In the genomic region with DNA sequence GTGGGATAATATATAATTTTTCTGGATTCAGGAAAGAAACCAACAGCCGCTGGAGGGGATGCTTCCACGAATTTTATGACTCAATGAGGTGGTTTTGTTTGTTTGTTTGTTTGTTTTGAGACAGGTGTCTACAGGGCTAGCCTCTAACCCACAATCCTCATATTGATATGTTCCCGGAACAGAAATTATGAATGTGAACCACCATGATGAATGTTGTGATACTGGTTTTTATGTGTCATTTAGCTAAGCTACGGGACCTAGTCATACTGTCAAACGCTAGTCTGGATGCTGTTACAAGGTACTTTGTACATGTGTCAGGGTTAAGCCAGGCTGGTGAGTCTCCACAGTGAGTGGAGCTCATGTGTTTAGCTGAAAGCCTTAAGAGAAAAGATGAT, we compare ENCODE assay signal across 27 mouse cellular contexts.
"Had no signal": no experiment of that assay in that cellular context is flagged by ENCODE, and none has a peak within 500 bp of the region (broad histone marks: within the 10 kb centered on the region; RNA-seq: fewer than 3 reads in every experiment).

No protein-coding gene starts in this region.

- H3K9ac ChIP-seq: embryonic facial prominence, embryonic 12.5 days; embryonic facial prominence, embryonic 13.5 days; embryonic facial prominence, embryonic 15.5 days; forebrain, embryonic 13.5 days; forebrain, embryonic 15.5 days; forebrain, postnatal 0 days had no signal

- H3K4me3 ChIP-seq: embryonic facial prominence, embryonic 10.5 days; embryonic facial prominence, embryonic 12.5 days; embryonic facial prominence, embryonic 13.5 days; embryonic facial prominence, embryonic 15.5 days; erythroblast, embryonic 14.5 days; forebrain, embryonic 10.5 days; forebrain, embryonic 13.5 days; forebrain, embryonic 15.5 days; gastrocnemius, adult 2 months; heart, adult 2 months; heart, embryonic 10.5 days had no signal

- H3K27me3 ChIP-seq: embryonic facial prominence, embryonic 12.5 days; embryonic facial prominence, embryonic 13.5 days; embryonic facial prominence, embryonic 15.5 days; forebrain, embryonic 15.5 days had no signal

- H3K4me2 ChIP-seq: embryonic facial prominence, embryonic 12.5 days; embryonic facial prominence, embryonic 13.5 days; embryonic facial prominence, embryonic 15.5 days; forebrain, embryonic 13.5 days; forebrain, embryonic 15.5 days had no signal

- DNase-seq: cerebellum, adult 8-10 months; cerebellum, adult 9-10 months; cerebellum, adult 9-11 months; cerebellum, postnatal 10 days; cerebellum, postnatal 14 days; cerebellum, postnatal 25 days; cerebellum, postnatal 36 days; embryo, embryonic 11 days; forebrain, postnatal 0 days; gastrocnemius, adult 2 months; gastrocnemius, postnatal 10 days; gastrocnemius, postnatal 14 days; gastrocnemius, postnatal 25 days; gastrocnemius, postnatal 36 days; heart, adult 18-20 months; heart, adult 2 months had no signal

- H3K36me3 ChIP-seq: embryonic facial prominence, embryonic 10.5 days; embryonic facial prominence, embryonic 12.5 days; embryonic facial prominence, embryonic 13.5 days; embryonic facial prominence, embryonic 15.5 days; forebrain, embryonic 10.5 days; forebrain, embryonic 15.5 days; heart, embryonic 10.5 days had no signal

- ATAC-seq: forebrain, embryonic 13.5 days; forebrain, embryonic 14.5 days; forebrain, embryonic 15.5 days; forebrain, embryonic 16.5 days; forebrain, postnatal 0 days had no signal

- H3K4me1 ChIP-seq: embryonic facial prominence, embryonic 12.5 days; embryonic facial prominence, embryonic 13.5 days; embryonic facial prominence, embryonic 15.5 days; heart, embryonic 10.5 days had no signal

- H3K27ac ChIP-seq: embryonic facial prominence, embryonic 10.5 days; embryonic facial prominence, embryonic 12.5 days; embryonic facial prominence, embryonic 13.5 days; embryonic facial prominence, embryonic 15.5 days; forebrain, embryonic 10.5 days; forebrain, embryonic 13.5 days; forebrain, embryonic 15.5 days; gastrocnemius, adult 2 months; heart, adult 2 months; heart, embryonic 10.5 days had no signal

- H3K9me3 ChIP-seq: embryonic facial prominence, embryonic 10.5 days; embryonic facial prominence, embryonic 12.5 days; embryonic facial prominence, embryonic 13.5 days; embryonic facial prominence, embryonic 15.5 days; forebrain, embryonic 10.5 days; forebrain, embryonic 13.5 days; forebrain, embryonic 15.5 days; heart, embryonic 10.5 days had no signal
